Mouse (Mus musculus): ENCODE data around the gene Stx16. TPM values are rescaled to one million over a fixed set of nuclear protein-coding genes. Genes with fewer than 3 reads are reported as not detected.

Gene Stx16
- total RNA-seq (2014; rRNA removed; ENCODE audit: low replicate concordance): 13.7 and 19.8 TPM in 2 replicates
- polyA plus RNA-seq (2015; fragmentation: Nextera tagmentation; extraction: Ambion mirVana): 5.9 and 6.9 TPM in 2 replicates

DNA sequence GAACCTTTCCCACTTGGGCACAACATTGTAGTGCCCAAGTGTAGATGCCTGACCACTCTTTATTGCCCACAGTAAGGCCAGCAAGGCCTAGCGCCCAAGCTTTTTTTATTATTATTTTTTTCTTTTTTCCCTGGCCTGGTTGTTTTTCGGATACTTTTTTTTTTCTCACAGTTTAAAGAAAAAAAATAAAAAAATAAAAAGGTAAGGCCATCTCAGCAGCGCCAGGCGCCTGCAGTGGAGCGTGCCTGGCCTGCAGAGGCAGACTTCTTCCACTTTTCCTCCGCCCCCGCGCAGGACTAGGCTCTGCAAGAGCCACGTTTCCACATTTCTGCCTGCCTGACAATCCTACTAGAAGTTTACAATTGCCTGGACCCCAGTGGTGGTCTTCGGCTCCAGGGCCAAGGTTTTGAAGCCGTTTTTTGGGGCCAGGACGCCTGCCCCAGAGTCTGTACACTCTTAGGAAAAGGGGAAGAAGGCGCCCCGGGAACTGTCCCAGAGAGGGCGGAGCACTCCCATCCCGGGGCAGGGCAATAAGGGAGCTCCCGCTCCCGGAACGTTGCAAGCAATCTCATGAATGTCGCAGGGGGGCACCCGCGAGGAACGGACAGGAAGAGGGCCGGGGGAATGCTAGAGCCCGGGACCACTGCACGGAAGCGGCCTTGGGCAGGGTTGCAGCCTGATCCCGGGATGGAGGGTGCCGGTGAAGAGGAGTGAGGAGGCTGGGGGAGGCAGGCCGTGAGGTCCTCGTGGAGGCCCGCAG, at the start of gene Stx16:
Gene Stx16, plus strand, starts transcription at position 636 of the 760 bp plus-strand sequence.
- H3K4me1 ChIP-seq (ENCODE audit: control insufficient read depth, insufficient read depth): peaks cover 27% of the 10 kb centered on the region

GRCm38 (mm10) chr2:174026406-174026805, 49.7 kb upstream of the Stx16 start:
- no peaks in the 10 kb centered on the region for H3K27me3 ChIP-seq (ENCODE audit: control insufficient read depth, insufficient read depth, low read length)
- no peaks in the 10 kb centered on the region for H3K4me1 ChIP-seq (ENCODE audit: control insufficient read depth, insufficient read depth)
- H3K9me3 ChIP-seq (replicated peaks; ENCODE audit: control insufficient read depth, low read length): no peaks in the 10 kb centered on the region
- H3K36me3 ChIP-seq (replicated peaks; ENCODE audit: control insufficient read depth, insufficient read depth, low read length): no peaks in the 10 kb centered on the region
- H3K9ac ChIP-seq (replicated peaks; ENCODE audit: low read depth, low read length): no peak overlapping the region
- no peak for DNase-seq (ENCODE audit: low spot score)
- TF ChIP-seq CTCF (IDR thresholded peaks at IDR 0.05; ENCODE audit: low read depth): no peak
- WGBS: 39% methylated on average over 4 of the region's 4 CpGs
- H3K4me2 ChIP-seq (ENCODE audit: low read depth, low read length): no peak overlapping the region
- ATAC-seq (ENCODE audit: insufficient read depth, low read depth): no peak
- no peak overlapping the region for H3K27ac ChIP-seq (ENCODE audit: low read depth)
- no peak overlapping the region for H3K4me3 ChIP-seq (ENCODE audit: low read depth, low read length)

More for the DNA sequence above, at the start of gene Stx16:
- DNase-seq (ENCODE audit: low spot score) (peak; percentile 92), ATAC-seq (ENCODE audit: insufficient read depth, low read depth) (peak; percentile 97)
- Histone ChIP-seq H3K36me3 (replicated peaks; ENCODE audit: control insufficient read depth, insufficient read depth, low read length) (no peaks in the 10 kb centered on the region), H3K9ac (replicated peaks; ENCODE audit: low read depth, low read length) (peak within 1 kb of the TSS; percentile 72), H3K4me2 (ENCODE audit: low read depth, low read length) (peak within 1 kb of the TSS; percentile 98), H3K9me3 (replicated peaks; ENCODE audit: control insufficient read depth, low read length) (no peaks in the 10 kb centered on the region), H3K4me3 (ENCODE audit: low read depth, low read length) (peak within 1 kb of the TSS; percentile 74), H3K27ac (ENCODE audit: low read depth) (peak within 1 kb of the TSS; percentile 93), H3K27me3 (ENCODE audit: control insufficient read depth, insufficient read depth, low read length) (no peaks in the 10 kb centered on the region)
- TF ChIP-seq EP300 (IDR thresholded peaks at IDR 0.05; ENCODE audit: low read depth) (peak; percentile 89), CTCF (IDR thresholded peaks at IDR 0.05; ENCODE audit: low read depth) (peak; percentile 40)
- WGBS: under 1% methylated on average over 32 of the region's 32 CpGs

- Histone ChIP-seq H3K27me3 (ENCODE audit: control insufficient read depth, insufficient read depth, low read length) (no peaks in the 10 kb centered on the region), H3K9me3 (replicated peaks; ENCODE audit: control insufficient read depth, low read length) (no peaks in the 10 kb centered on the region), H3K27ac (ENCODE audit: low read depth) (no peak overlapping the region), H3K4me1 (ENCODE audit: control insufficient read depth, insufficient read depth) (no peaks in the 10 kb centered on the region), H3K4me3 (ENCODE audit: low read depth, low read length) (no peak overlapping the region), H3K4me2 (ENCODE audit: low read depth, low read length) (no peak overlapping the region), H3K9ac (replicated peaks; ENCODE audit: low read depth, low read length) (no peak overlapping the region), H3K36me3 (replicated peaks; ENCODE audit: control insufficient read depth, insufficient read depth, low read length) (no peaks in the 10 kb centered on the region)
- DNase-seq (ENCODE audit: low spot score) (no peak), ATAC-seq (ENCODE audit: insufficient read depth, low read depth) (no peak)
- 88% methylated on average over 9 of the region's 9 CpGs for WGBS
- TF ChIP-seq CTCF (IDR thresholded peaks at IDR 0.05; ENCODE audit: low read depth) (no peak), EP300 (IDR thresholded peaks at IDR 0.05; ENCODE audit: low read depth) (no peak)
Measured at GRCm38 (mm10) chr2:174033257-174033800, 42.8 kb upstream of the Stx16 start.

GRCm38 (mm10) chr2:174047656-174048055, 28.5 kb upstream of the Stx16 start:
- Histone ChIP-seq H3K27me3 (ENCODE audit: control insufficient read depth, insufficient read depth, low read length) (0 out of 2 replicates have a peak, but pooled peaks cover 4% of the 10 kb centered on the region), H3K9me3 (replicated peaks; ENCODE audit: control insufficient read depth, low read length) (peaks cover 6% of the 10 kb centered on the region; the same call in 1 of the 2 replicates), H3K36me3 (replicated peaks; ENCODE audit: control insufficient read depth, insufficient read depth, low read length) (no peaks in the 10 kb centered on the region), H3K4me2 (ENCODE audit: low read depth, low read length) (no peak overlapping the region), H3K4me1 (ENCODE audit: control insufficient read depth, insufficient read depth) (no peaks in the 10 kb centered on the region), H3K27ac (ENCODE audit: low read depth) (no peak overlapping the region), H3K4me3 (ENCODE audit: low read depth, low read length) (no peak overlapping the region), H3K9ac (replicated peaks; ENCODE audit: low read depth, low read length) (no peak overlapping the region)
- DNase-seq (ENCODE audit: low spot score) (no peak), ATAC-seq (ENCODE audit: insufficient read depth, low read depth) (no peak)
- 100% methylated on average over 2 of the region's 2 CpGs for WGBS
- TF ChIP-seq EP300 (IDR thresholded peaks at IDR 0.05; ENCODE audit: low read depth): no peak
- TF ChIP-seq CTCF (IDR thresholded peaks at IDR 0.05; ENCODE audit: low read depth): no peak

DNA sequence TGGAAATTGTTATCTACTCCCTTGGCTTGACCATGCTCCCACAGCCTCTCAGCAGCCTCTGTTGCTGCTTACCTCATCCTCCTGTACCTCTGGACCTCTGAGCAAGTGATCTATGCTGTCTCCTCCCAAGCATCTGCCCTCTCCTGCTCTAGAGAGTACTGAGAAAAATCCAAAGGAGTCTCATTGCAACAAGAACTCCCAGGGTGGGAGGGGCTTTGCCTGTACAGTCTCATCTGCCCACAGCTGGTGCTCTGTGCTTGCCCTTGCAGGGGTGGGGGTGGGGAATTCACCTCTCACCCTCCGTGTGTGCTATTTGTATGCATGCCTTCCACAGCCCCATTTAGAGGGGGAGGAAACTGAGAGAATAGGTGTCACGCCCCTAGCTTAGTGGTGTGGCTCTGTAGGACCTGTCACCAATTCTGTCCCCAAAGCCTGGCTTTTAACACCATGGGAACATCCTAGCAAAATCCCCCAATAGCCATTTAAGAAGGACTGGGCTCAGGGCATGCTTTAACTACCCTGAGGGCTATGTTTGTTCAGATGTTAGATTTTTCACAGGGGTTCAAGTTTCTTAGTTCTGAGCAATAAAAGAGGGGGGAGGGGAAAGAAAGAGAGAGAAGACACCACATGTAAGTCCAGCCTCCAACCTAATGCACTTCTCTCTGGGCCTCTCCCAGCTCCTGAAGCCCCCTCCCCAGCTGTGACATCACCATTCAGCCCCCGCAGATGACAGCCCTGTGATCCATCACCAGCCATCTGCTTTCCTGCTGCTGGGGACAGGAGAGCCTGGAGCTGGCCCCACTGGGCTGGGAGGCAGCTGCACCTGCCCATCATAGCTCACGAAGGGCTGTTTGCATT, 26.4 kb upstream of the Stx16 start:
- H3K9ac ChIP-seq (replicated peaks; ENCODE audit: low read depth, low read length): no peak overlapping the region
- H3K27ac ChIP-seq (ENCODE audit: low read depth): no peak overlapping the region
- DNase-seq (ENCODE audit: low spot score) (no peak), ATAC-seq (ENCODE audit: insufficient read depth, low read depth) (no peak)
- no peak overlapping the region for H3K4me3 ChIP-seq (ENCODE audit: low read depth, low read length)
- no peak for TF ChIP-seq EP300 (IDR thresholded peaks at IDR 0.05; ENCODE audit: low read depth)
- no peaks in the 10 kb centered on the region for H3K36me3 ChIP-seq (replicated peaks; ENCODE audit: control insufficient read depth, insufficient read depth, low read length)
- WGBS: 9% methylated on average over 4 of the region's 4 CpGs
- H3K4me2 ChIP-seq (ENCODE audit: low read depth, low read length): no peak overlapping the region
- H3K4me1 ChIP-seq (ENCODE audit: control insufficient read depth, insufficient read depth): no peaks in the 10 kb centered on the region
- H3K9me3 ChIP-seq (replicated peaks; ENCODE audit: control insufficient read depth, low read length): peaks cover 6% of the 10 kb centered on the region; the same call in 1 of the 2 replicates
- 0 out of 2 replicates have a peak, but pooled peaks cover 4% of the 10 kb centered on the region for H3K27me3 ChIP-seq (ENCODE audit: control insufficient read depth, insufficient read depth, low read length)

Measured in heart, postnatal 0 days (tissue).